Mouse (Mus musculus) kidney, adult 18-20 months (tissue): ENCODE data around the gene Cox7a1.
"Not testable (repeated sequence)": the region's sequence is repeated elsewhere in the genome, so short reads cannot be mapped to it uniquely, and the experiment has no call there.

ENCODE experiments used
- DNase-seq: peaks from one replicate; pipeline ENCODE4 v3.0.0; 2021

Gene Cox7a1

GRCm38 (mm10) chr7:30193581-30194100 lies 9.7 kb downstream of the Cox7a1 start:
- peak; percentile 89 for DNase-seq

- DNase-seq: peak; percentile 53
These were observed 10.3 kb downstream of the Cox7a1 start for GRCm38 (mm10) chr7:30194101-30194831.

- DNase-seq: peak; percentile 92
These were observed 10.9 kb downstream of the Cox7a1 start for GRCm38 (mm10) chr7:30194884-30195283.

GRCm38 (mm10) chr7:30195461-30195860 lies 11.5 kb downstream of the Cox7a1 start:
- DNase-seq: no peak

GRCm38 (mm10) chr7:30196171-30196570 lies 12.2 kb downstream of the Cox7a1 start:
- DNase-seq: no peak

GRCm38 (mm10) chr7:30197592-30198129 lies 13.7 kb downstream of the Cox7a1 start:
- DNase-seq: no peak

- peak; percentile 52 for DNase-seq
These were observed 14.6 kb downstream of the Cox7a1 start, which contains the start of gene Capns1 for GRCm38 (mm10) chr7:30198481-30198971. Gene Capns1 (minus strand): TSS chr7:30198811.

- DNase-seq: no peak
These were observed 15.7 kb downstream of the Cox7a1 start for GRCm38 (mm10) chr7:30199498-30200139.

- no peak for DNase-seq
These were observed 16.3 kb downstream of the Cox7a1 start for GRCm38 (mm10) chr7:30200200-30200599.

GRCm38 (mm10) chr7:30200661-30201060 lies 16.7 kb downstream of the Cox7a1 start:
- not testable (repeated sequence) for DNase-seq

GRCm38 (mm10) chr7:30202895-30203690 lies 19.1 kb downstream of the Cox7a1 start:
- DNase-seq: no peak

- no peak for DNase-seq
These were observed 20.4 kb downstream of the Cox7a1 start for GRCm38 (mm10) chr7:30204380-30204779.

- peak; percentile 69 for DNase-seq
These were observed 21.4 kb downstream of the Cox7a1 start for GRCm38 (mm10) chr7:30205383-30205782.

GRCm38 (mm10) chr7:30206364-30206763 lies 22.4 kb downstream of the Cox7a1 start:
- DNase-seq: not testable (repeated sequence)

- no peak for DNase-seq
These were observed 27.1 kb downstream of the Cox7a1 start for GRCm38 (mm10) chr7:30211025-30211424.

GRCm38 (mm10) chr7:30213881-30214280 lies 29.9 kb downstream of the Cox7a1 start:
- DNase-seq: no peak

- peak; percentile 29 for DNase-seq
These were observed 31.9 kb downstream of the Cox7a1 start for GRCm38 (mm10) chr7:30215875-30216274.

- peak; percentile 76 for DNase-seq
These were observed 32.8 kb downstream of the Cox7a1 start for GRCm38 (mm10) chr7:30216723-30217151.

- no peak for DNase-seq
These were observed 33.3 kb downstream of the Cox7a1 start for GRCm38 (mm10) chr7:30217277-30217676.

- DNase-seq: peak; percentile 67
These were observed 35.5 kb downstream of the Cox7a1 start for GRCm38 (mm10) chr7:30219293-30220007.

- DNase-seq: peak; percentile 60
These were observed 36.0 kb downstream of the Cox7a1 start for GRCm38 (mm10) chr7:30220008-30220356.

- DNase-seq: no peak
These were observed 37.5 kb downstream of the Cox7a1 start for GRCm38 (mm10) chr7:30221433-30221832.
